Mouse (Mus musculus) brain, embryonic 18.5 days (tissue): ENCODE measurements around the gene Pde8a.
"Not testable (repeated sequence)": the region's sequence is repeated elsewhere in the genome, so short reads cannot be mapped to it uniquely, and the experiment has no call there.

Source experiments
- DNase-seq: peaks from one replicate; pipeline ENCODE4 v3.0.0-alpha.2; 2012; ENCODE audit warnings: low read depth, low spot score

Gene Pde8a

DNA sequence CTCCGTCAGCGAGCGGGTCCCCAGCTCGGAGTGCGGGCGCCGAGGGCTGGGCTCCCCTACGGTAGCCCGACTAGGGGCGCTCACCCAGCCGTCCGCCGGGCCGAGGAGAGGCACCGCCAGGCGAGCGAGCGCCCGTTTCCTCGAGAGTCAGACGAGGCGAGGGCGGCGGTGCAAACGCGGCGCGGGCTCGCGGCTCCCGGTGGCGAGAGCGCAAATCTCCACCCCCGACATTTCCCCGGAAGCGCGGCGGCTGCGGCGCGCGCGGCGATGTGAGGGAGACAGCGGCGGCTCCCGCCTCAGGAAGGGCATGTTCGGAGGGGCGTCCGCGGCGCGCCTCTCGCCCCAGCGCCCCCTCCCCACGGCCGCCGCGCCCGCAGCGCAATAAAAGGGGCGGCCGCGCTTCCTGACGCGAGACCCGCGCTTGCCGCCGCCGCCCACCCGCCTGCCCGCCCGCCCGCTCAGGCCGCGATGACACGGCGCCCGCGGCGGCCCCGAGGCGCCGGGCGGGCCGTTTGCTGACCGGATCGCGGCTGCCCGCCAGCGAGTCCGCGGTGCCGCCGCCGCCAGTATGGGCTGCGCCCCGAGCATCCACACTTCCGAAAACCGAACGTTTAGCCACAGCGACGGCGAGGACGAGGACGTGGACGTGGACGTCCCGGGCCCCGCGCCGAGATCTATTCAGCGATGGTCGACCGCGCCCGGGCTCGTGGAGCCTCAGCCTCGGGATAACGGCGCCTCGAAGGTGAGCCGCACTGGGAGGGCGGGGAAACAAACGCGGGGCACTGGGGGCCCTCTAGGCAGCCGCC lies at the start of gene Pde8a:
Gene Pde8a, plus strand, starts transcription at position 250 of the 806 bp plus-strand sequence.
- DNase-seq: no peak

DNA sequence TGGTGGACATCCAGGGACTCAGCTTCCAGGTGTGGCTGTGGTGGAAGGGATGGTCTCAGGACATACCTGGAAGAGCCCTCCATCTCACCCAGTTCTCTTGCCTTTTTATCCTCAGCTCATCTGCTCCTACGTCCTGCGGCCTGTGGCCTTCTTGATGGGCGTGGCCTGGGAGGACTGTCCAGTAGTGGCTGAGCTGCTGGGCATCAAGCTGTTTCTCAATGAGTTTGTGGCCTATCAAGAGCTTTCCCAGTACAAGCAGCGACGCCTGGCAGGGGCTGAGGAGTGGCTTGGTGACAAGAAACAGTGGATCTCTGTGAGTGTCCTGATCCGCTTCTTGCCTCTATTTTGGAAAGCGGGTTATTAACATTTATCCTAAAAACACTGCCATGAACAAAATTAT lies 49.0 kb upstream of the Pde8a start:
- no peak for DNase-seq

DNA sequence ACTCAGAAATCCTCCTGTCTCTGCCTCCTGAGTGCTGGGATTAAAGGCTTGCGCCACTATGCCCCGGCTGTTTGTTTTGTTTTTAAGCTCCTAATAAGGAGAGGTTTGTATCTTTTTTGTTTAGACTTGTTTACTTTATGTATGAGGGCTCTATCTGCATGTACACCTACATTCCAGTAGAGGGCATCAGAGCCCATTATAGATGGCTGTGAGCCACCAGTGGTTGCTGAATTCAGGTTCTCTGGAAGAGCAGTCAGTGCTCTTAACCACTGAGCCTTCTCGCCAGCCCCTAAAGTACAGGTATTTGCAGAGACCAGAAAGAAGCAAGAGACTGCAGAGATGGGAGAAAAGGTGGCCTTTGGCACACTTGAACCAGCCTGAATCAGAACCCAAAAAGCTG lies 46.3 kb upstream of the Pde8a start:
- no peak for DNase-seq

DNA sequence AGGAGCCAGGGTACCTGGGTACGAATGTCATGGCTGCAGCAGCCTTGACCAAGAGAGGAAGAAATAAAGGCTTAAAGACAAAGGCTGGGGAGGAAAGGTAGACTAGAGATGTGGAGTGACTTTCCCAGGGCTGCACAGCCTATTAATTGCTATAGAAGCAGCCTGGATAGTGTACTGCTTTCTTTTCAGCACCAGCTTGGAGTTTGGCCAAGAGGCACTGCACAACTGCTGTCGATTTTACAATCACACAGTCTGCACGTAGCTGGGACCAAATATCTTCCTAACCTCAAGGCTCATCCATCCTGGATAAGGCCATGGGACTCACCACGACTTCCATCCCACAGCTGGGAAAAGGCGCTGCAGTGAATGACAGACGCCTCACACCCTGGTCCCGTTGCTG lies 44.0 kb upstream of the Pde8a start:
- DNase-seq: no peak

DNA sequence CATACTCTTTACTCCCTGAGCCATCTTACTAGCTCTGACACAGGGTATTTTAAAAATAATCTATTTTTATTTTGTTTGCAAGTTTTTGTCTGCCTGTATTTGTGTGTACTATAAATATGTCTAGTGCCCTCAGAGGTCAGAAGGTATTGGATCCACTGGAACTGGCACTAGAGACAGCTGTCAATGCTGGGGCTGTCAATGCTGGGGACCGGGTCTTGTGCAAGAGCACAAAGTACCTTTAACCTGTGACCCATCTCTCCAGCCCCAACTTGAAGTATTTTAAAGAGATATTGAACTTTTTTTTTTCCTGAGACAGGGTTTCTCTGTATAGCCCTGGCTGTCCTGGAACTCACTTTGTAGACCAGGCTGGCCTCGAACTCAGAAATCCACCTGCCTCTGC lies 39.5 kb upstream of the Pde8a start:
- DNase-seq: no peak

DNA sequence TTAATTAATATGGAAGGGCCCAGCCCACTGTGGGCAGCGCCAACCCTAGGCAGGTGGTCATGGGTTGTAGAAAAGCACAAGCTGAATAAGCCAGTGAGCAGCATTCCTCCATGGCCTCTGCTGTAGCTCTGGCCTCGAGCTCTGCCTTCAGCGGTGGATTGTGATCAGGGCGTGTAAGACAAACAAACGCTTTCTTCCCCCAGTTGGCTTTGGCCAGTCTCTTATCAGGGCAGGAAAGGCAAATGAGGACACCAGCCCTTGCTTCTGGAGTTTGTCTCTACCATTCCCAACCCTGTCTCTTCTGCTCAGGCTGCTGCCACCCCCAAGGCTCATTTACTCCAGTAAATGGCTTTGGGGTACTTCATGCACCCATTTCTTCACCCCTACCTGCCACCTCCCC lies 38.7 kb upstream of the Pde8a start:
- DNase-seq: no peak

DNA sequence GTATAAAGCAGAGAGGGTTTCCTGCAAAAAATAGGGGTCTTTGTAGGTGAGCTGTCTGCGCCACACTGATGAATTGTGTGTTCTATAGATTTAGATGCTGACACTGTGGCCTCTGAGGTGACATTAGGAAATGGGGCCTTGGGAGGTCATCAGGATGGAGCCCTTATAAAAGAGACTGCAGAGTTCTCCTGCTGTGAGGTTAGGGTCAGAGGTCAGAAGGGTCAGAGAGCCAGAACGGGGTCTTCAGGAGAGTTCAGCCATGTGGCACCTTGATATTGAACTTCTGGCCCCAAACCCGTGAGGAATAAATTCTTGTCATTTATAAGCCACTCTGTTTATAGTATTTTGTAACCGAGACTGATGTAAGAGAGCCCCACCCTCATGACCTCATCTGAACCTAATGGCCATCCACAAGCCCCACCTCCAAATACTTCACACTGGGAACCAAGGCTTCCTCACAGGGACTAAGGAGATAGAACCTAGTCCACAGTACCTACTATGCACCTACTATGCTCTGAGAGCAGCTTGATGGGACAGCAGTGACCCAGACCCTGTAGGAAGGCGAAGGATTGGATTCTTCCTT lies 37.1 kb upstream of the Pde8a start:
- DNase-seq: no peak

DNA sequence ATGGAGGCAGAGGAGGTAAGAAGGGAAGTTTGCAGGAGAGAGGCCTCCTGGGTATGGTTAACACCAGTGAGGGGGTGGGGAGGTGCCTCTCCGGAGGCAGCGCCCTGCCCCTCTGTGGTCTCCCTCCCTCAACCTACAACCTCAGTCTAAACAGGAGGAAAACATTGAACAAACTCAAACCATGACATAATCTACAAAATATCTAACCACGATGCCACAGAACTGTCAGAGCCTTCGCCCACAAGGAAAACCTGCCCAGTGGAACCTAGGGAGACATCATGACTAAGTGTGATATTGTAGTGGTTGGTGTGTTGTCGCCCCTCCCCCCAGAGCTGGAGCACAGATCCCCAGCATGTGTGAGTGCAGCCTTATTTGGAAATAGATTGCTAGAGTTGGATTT lies 33.9 kb upstream of the Pde8a start:
- DNase-seq: no peak

DNA sequence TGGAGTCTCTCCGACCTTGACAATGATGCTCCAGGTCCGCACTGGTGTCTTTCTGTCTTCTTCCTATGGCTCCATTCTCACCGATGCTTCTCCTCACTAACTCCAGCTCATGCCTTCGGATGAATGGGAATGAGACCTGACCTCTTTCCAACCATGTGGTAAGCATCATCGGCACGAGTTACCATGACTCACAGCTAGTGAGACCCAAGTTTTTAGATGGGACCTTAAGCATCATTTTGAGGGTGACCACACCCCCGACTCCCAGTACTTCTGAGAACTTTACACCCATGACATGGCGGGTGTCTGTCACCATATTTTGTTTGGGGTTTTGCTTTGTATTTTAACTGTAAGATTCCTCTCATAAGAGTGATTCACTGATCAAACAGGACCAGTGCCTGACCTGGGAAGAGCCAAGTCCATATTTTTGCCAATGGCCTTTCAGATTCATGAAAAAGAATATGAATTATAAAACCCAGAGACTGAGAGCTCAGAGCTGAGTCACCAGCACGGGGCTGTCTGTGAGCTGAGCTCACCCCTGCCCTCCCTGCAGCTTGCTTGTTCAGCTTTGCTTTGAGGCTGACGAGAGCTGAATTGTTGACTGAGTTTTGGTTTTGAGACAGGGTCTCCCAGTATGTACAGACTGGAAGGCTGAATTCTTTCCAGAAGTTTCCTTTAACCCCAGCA lies 30.8 kb upstream of the Pde8a start:
- DNase-seq: no peak

DNA sequence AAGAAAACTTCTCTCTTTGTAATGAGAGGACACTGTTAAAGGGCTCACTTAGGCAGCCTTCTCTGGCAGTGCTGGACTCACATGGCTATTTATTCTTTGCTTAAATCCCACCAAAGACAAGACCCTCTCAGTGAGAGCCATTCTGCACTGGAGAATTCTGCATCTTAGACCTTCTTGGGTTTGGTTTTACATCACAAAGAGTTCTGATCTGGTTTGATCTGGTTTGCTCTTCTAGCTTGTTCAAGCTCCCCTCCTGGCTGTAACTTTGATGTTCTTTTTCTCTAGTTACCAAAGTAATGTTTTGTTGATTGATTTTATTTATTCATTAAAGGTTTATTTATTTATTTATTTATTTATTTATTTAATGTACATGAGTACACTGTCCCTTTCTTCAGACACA lies 30.2 kb upstream of the Pde8a start:
- no peak for DNase-seq

DNA sequence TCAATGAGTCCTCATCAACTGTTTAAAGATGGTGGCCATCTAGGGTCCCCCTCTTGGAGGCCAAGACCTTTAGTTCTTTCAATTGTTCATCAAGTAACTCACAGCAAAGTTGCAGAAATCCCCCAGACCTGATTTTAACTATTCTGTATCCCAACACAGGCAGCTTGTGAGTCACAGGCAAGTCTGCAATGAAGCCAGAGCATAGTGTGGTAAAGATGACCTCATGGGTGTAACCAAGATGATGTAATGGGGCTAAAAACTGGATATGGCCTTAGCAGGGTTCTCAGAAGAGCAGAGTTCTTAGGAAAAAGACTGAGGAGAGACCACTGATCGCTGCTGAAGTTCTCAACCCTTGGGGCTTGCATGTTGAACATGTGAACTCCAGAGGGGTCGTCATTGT lies 29.3 kb upstream of the Pde8a start:
- DNase-seq: no peak

DNA sequence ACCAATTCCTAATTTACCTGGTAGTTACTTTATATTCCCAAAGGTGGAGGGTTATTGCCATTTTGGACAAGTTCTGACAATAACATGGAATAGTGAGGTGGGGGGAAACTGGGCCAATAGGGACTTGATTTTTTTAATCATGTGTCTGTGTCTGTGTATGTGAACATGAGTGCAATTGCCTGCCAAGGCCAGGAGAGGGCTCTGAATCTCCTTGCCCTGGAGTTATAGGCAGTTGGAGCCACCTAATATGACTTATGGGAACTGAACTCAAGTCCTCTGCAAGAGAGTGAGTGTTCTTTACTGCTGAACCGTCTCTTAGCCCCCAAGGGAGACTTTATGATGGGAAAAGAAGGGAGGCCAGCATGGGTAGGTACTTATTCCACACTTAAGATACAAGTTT lies 28.7 kb upstream of the Pde8a start:
- DNase-seq: no peak

DNA sequence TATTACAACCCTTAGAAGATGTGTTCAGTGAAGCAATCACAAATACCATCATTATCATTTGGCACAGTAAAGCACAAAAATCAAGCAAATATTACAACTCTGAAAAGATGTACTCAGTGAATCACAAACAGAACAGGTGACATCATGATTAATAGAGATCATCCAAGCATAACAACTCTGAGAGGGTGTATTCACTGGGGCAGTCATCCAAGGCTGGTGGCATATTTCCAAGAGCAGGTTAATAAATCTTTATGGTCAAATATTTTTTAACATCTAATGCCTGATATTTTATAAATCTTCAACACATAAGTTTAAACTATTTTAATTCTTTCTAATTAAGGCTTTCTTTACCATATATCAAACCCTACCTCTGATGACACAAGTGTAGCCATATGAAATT lies 27.4 kb upstream of the Pde8a start:
- DNase-seq: not testable (repeated sequence)

DNA sequence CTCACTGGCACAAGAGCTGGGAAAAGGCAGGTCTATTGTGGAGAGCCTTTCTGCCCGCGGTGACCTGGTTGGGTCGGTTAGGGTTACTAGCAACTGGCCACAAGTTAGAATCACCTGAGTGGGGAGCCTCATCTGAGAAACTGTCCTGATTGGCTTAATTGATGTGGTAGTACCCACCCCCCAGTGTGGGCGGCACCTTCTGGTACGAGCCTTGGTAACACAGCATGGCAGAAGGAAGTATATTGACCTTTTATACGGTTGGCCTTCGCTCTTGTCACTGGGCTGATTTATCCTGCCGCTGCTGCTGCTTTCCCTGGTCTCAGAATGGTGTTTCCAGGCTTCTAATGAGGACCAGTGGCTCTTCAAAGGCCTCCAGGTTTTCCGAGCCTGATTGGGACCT lies 24.2 kb upstream of the Pde8a start:
- DNase-seq: no peak

DNA sequence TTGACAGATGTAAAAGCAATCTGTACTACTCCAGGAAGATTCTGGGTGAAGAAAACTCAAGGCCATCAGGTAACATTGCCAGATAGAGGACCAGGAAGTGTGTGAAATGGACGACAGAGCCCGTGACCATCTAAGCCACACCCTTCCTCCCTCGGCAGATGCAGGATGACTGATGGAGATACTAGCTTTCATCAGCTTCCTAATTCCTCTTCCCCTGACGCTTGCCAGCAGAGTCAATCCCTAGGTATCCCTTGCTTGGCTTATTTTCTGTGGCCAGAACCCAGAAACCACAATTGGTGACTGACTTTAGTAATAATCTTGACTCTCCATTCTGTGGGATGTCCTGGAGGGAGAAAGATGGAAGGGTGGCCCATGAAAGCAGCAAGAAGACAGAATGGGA lies 17.9 kb upstream of the Pde8a start:
- DNase-seq: no peak

DNA sequence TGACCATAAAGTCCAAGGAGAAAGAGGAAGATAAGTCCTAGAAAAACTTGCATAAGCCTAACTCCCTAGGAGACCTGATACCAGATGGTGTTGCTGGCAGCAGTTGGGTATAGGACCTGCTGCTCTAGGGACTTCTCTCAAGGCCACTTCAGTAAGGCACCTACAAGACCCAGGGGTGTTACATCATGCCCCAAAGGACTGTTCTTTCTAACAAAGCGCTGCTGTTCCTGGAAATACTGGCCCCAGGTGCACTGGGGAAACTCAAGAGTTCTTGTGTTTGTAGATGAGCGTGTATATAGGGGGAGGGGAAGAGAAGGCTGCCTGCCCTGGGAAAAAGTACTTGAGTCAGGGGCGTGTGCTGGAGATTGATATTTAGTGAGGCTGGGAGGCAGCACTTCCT lies 16.6 kb upstream of the Pde8a start:
- no peak for DNase-seq

DNA sequence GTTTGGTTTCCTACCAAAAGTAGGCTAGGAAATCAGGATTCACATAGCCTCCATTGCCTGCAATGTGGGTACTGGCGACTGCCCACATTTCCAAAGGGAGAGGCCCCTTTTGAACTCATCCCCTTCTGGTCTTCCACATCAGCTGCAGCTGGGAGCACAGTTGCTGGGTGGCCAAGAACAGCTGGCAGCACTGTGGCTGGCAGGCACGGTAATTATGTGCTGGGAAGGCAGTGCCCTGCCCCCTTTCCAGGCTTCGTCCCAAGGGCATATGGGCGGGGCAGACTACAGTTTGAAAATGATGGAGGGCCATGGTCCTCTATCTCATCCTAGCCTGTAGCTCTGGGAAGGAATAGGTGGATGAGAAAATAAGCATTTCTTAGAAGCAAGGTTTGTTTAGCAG lies 14.9 kb upstream of the Pde8a start:
- DNase-seq: no peak

DNA sequence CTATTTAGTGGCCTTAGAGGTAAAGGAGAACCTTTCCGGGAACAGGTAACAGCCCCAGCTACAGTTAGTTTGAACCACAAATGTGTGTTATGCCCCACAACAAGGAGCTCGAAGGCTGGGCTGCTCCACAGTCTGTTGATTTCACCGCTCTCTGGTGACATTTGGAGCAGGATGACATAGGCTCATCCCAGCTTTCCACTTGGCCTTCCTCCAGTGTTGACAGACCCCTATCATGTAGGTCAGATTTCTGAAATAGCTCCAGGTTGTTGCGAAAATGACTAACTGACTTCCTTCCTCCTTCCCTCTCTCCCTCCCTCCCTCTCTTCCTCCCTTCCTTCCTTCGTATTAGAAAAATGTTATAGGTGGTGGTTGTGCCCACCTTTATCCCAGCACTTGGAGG lies 14.3 kb upstream of the Pde8a start:
- DNase-seq: no peak

DNA sequence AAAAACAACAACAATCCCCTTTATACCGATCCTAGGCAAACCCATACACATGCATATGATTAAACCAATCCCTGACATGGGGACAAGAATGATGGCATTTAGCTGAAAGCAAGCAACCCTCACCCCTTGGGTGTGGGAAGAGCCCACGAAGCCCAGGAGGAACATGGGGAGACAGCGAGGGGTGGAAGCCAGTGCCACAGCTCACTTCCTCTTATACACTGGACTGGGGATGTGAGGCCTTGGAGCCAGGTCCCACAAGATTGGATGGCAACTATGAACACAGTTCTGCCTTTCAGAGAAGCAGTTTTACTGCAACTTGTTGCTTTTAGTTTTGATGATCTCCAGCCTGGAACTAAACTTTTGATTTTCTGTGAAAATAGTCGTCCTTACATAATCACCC lies 13.6 kb upstream of the Pde8a start:
- DNase-seq: no peak

DNA sequence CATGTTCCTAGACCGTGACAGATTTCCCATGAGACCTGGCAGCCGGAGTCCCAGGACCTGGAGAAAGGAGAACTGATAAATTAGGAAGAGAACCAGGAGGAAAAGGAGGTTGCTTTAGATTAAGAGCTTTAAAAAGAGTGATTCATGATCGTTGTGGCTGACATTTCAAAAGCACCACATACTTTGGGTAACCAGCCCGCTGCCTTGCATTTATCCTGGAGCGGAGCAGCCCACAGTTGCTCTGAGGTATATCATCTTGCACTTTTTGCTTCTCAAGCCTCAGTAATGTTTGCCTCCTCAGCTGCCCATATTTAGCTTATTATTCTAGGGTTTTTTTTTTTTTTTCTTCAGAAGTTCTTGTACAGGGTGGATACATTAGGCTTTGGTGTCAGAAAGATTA lies 11.0 kb upstream of the Pde8a start:
- DNase-seq: no peak

DNA sequence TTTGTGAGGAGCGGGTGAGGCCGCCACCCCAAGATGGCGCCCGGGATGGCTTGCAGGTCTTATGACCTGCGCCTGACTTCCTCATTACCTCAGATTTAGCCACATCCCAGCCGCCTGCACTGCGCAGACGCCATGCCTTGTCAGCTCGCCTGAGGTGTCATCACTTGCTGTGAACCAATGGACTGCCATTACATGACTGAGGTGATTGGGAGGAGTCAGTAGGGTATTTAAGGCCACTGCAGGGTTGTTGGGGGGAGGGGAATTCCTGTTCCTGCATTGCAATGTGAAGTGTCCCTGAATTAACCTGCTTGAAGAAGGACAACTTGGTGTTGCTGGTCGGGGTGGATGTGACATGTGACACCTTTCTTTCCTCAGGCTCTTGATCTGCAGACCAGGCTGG lies 9.8 kb upstream of the Pde8a start:
- not testable (repeated sequence) for DNase-seq

DNA sequence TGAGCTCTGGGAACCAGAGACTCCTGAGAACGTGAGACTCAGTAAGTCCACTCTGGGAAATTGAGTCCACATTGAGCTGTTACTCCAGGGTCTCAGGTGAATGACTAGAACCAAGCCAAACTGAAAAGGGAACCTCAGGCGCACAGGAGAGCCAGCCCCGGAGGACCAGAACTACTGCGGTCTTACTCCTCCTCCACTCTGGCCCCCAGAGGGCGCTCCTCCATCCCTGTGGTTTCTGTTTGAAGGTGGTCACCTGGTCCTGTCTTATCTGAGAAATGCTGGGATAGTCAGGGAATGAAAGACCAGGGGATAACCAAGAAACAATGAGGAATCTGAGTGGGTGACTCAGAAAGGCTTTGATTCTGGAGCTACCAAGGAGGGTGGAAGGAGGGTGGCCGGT lies 4.5 kb upstream of the Pde8a start:
- DNase-seq: no peak
